Mouse (Mus musculus) retina, postnatal 1 day (tissue): ENCODE data around the gene Tns3.
"Not testable (repeated sequence)": the region's sequence is repeated elsewhere in the genome, so short reads cannot be mapped to it uniquely, and the experiment has no call there.

Experiments
- DNase-seq: peaks from one replicate; pipeline ENCODE4 v3.0.0-alpha.2; 2012

The Tns3 gene

DNA sequence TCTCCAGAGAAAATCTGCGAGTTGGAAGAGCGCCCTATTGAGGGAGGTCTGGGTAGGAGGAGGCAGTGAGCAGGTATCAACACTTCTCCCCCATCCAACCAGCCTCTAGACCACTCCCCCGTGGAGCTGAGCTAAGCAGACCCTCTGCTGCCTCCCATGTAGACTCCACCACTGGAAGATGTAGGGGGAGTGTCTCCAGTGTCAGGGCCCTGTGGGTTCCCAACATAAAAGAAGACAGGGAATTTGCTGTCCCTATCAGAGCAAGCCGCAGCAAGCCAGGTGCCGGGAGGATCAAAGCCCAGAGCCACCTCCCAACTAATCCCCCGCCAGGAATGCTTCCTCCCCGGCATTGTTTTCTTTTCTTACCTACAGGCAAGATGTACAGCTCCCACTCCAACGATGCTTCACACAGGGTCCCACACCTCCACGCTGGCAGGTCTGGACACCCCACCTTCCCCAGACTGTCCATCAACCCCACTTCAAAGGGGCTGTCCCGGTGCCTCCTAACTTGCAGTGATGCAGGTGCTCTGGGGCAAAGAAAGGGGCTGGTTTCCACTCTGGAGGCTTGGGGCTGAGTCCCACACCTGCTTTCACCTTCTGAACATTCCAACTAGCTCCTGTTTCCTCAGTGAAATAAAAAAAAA lies 22.6 kb downstream of the Tns3 start:
- DNase-seq = no peak

DNA sequence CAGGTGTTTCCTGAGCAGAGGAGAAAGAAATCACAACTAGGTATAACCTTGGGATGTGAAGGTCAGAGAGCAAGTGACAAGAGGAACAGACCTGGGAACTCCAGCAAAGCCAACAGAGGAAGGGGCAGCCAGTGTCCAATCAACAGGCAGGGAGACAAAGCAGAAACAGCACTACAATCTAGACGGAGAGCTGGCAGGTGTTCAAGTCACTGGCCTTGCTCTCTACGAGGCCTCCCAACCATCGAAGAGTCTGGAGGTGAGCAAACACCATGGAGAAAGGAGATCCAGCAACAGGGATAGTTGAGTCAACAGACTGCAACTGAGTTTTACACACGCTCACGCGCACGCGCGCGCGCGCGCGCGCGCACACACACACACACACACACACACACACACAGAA lies 24.6 kb downstream of the Tns3 start:
- DNase-seq = no peak

DNA sequence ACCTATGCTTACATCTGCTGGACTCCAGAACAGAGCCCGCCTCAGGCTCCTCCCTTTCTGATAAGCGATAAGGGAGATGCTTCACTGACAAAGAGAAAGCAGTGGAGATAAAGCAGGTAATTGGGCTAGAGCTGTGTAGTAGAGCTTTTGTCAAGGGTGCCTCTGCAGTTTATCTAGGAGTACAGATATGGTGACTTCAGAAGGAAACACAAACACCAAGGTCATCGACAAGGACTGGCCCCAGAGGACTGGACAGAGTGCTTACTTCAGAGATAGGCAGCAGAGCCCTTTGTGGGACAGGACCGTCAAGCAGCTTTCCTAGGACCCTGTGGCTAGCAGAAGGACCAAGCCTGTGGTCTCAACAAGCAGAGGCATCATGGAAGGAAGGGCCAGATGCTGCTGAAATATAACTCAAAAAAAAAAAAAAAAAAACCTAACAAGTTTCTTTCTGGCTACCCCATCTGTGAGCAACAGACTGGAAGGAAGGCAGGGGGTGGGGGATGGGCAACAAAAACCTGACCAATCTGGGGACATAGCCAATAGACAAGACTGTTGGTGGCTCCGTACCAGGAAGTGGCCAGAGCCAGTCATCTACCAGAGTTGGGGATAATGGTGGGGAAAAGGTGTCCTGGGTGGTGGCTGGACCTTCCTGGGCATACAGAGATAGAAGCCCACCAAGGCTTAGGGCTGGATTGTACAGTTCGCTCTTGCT lies 25.2 kb downstream of the Tns3 start:
- no peak for DNase-seq

GRCm38 (mm10) chr11:8637469-8638447 lies 26.6 kb downstream of the Tns3 start:
- DNase-seq = no peak

DNA sequence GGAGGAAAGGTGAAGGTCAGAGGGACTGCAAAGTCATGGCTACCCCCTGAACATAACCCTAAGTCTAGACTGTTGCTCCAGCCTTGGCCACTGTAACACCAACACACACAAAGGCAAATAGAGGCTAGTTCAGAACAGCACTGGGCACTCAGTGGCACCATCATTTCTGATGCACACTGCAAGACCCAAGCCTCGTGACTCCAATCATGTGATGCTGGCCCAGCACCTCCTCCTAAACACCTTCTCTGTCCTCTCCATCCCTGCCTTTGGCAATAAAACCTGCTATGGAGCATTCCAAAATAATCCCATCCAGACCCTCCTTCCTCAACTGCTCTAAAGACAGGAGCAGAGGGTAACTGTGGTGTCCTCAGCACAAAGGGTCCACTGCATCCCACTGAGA lies 27.7 kb downstream of the Tns3 start:
- no peak for DNase-seq

- DNase-seq = no peak
Measured at GRCm38 (mm10) chr11:8635778-8636177, 28.6 kb downstream of the Tns3 start.

DNA sequence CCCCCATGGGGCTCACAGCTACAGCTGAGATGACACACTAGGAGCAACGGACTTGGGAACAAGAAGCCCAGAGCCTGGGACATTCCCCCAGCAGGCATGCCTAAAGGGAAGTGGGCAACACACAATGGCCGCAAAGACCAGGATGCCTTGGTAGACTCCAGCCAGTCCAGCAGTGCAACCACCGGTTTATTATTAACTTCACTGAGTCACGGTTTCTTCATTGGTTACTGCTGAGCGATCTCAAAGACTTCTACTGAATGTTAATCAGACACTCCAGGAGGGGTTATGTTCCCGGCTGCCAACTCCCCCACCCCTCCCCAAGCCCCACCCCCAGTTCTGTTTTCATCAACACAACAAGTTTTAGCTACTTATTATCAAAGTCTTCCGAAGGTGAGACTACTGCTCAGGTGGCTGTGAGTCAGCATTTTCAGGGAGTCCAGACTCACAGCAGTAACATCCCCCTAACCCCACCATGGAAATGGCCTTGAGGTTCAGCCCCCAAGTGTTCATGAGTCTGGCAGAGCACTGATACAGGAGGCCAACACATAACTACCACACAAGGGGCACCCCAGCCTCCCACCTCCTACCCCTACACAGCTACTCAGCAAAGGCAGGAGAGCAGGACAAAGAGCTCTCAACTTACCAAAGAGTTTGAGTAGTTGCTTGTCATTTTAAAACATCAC lies 29.5 kb downstream of the Tns3 start:
- no peak for DNase-seq

DNA sequence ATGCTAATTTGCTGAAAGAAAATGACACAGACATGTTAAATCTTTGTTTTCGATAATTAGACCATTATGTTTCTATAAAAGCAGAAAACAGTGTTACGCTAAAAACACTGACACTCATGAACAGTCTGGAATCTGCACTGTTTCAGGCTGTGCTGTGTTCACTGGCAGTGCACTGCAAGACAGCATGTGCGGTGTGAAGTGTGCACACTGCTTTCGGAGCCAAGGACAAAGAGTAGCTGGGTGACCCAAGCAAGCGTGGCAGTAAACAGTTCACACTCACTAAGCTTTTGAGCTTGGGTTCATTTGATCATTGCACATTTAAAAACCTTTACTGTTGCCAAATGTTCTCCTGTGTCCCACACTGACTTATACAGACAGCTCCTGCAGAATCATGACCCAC lies 32.2 kb downstream of the Tns3 start:
- no peak for DNase-seq

DNA sequence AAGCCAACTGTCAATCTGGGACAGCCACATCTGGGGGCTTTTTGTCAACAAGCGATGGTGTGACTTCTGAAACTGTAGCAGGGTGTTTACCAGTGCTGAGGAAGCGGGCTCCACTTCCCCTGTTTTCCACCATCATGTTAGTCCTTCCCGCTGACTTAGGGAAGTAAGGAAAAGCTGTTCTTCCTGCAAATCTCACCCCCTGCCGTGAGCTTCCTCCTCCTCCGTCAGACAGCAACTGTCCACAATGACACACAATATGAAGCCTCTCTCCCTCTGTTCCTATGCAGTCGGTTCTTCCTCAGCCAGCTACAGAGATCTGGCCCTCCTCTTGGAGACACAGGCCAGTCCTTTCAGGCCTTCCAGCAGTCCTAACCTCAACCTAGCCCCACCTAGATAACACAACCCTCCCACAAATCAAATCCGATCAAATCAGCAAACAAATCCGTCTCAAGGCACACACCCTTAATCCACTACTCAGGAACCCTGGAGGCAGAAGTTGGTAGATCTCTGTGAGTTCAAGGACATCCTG lies 34.4 kb downstream of the Tns3 start:
- DNase-seq = no peak

- DNase-seq = no peak
Measured at GRCm38 (mm10) chr11:8629326-8629725, 35.0 kb downstream of the Tns3 start.

DNA sequence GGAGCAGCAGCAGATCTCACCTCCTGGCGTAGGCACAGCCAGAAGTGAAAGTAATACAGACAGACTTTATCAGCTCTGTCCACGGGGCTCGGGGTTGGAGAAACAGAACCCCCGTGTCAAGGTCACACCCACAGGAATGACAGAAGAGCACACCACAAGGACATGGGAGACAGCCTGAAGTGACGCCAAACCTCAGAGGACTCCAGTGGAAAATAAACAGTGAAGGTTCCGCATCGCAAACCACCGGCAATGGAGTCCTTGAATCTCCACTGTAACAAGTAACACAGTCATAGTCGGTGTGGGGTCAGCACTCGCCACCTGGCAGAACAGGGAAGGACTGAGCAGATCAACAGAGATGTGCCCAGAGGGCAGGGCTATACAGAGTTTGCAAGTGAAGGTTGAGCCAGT lies 35.5 kb downstream of the Tns3 start:
- no peak for DNase-seq

DNA sequence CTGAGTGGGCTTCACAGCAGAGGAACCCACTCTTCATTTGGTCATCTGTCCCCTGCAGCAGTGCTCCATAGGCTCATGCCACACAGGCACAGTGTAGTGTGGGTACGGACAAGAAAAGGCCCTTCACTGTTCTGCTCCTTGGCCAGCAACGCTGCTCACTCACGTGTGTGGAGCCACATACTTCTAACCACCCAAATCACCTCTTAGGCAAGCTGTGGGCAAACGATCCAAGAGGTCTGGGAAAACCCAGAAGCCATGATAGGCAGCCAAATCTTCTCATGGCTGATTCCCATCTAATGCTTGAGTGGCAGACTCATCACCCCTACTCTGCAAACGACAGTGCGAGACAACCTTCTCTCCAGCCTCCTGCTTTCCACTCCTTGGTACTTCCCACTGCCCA lies 37.2 kb downstream of the Tns3 start:
- no peak for DNase-seq

- no peak for DNase-seq
Measured at GRCm38 (mm10) chr11:8626715-8627114, 37.6 kb downstream of the Tns3 start.

- no peak for DNase-seq
Measured at GRCm38 (mm10) chr11:8625915-8626604, 38.3 kb downstream of the Tns3 start.

DNA sequence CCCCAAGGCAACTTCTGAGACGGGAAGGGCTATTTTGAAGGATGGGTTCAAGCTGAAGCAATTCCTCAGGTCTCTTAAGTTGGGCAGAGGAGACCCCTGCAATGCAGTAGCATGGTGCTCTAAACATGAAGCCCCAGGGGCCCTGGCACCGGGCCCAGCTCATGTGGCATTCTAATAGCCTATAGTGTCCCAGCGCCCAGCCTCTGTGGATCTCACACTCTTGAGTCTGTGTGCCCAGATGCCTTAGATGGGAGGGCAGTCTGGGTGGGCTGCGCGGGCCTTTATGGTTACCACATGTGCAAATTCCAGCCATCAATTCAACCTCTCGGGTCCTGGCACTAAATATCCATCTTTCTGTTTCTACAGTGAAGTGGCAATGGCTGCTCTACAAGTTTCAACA lies 38.9 kb downstream of the Tns3 start:
- DNase-seq = peak; percentile 43

- peak; percentile 80 for DNase-seq
Measured at GRCm38 (mm10) chr11:8624179-8624886, 40.0 kb downstream of the Tns3 start.

DNA sequence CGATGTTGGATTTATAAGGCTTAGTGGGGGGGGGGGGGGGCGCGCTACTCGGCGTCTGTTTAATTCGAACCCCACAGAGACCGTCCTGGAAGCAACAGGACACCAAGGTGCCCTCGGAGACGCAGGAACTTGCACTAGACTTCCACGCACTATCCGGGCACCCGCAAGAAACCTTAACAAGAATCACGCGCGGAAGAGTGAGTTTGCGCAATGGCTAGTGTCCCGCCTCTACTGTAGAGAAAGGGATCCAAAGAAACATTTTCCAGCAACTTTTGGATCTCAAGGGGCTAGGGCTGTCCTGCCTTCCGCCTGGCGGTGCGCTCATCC lies 40.5 kb downstream of the Tns3 start:
- no peak for DNase-seq

- peak; percentile 44 for DNase-seq
Measured at GRCm38 (mm10) chr11:8622668-8623067, 41.7 kb downstream of the Tns3 start.

DNA sequence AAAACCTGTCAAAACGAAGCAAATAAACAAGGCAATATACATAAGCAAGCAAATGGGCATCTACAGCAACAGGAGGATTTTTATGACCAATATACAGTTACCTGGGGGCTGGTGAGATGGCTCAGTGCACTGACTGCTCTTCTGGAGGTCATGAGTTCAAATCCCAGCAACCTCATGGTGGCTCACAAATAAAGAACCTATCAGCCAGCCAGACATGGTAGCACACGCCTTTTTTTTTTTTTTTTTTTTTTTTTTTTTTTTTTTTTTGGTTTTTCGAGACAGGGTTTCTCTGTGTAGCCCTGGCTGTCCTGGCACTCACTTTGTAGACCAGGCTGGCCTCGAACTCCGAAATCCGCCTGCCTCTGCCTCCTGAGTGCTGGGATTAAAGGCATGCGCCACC lies 45.2 kb downstream of the Tns3 start:
- not testable (repeated sequence) for DNase-seq

DNA sequence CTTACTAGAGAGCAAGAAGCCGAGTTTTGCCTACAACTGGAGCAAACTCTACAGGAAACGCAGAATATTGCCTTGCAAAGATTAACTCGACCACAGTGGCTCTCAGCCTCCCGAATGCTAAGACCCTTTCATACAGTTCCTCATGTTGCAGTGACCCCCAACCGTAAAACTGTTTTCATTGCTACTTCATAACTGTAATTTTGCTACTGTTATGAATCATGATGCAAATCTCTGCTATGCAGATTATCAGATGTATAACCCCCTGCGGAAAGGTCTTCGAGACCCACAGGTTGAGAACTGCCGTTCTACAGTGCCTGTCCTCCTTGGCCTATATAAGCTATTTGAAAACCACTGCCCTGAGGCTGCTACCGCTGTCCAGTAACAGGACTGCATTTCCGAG lies 46.0 kb downstream of the Tns3 start:
- DNase-seq = no peak

DNA sequence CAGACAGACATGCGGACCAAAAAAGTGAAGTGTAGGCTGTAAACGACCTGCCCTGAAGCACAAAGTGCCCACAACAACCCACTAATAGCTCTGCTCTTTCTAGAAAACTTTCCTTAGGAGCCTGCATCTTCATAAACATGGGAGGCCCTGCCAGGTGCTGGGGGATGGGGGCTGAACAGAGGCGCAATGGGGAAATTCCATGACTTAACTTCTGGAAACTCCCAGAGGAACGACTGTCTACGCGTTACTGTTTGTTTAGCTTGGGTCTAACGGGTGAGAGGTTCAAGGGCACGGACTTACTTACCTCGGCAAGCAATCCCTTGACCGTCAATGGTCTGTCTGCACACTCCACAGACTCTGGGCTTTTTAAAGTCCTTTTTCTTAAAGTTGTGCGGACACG lies 48.9 kb downstream of the Tns3 start:
- no peak for DNase-seq

GRCm38 (mm10) chr11:8610456-8610855 lies 53.9 kb downstream of the Tns3 start:
- no peak for DNase-seq
